Mouse (Mus musculus): ENCODE measurements around the gene Apela. TPM values are rescaled to one million over a fixed set of nuclear protein-coding genes. Genes with fewer than 3 reads are reported as not detected.

Gene Apela
- total and polyA plus RNA-seq, 2 experiments from 2014 or later, result 3.3 TPM; not detected in 1

DNA sequence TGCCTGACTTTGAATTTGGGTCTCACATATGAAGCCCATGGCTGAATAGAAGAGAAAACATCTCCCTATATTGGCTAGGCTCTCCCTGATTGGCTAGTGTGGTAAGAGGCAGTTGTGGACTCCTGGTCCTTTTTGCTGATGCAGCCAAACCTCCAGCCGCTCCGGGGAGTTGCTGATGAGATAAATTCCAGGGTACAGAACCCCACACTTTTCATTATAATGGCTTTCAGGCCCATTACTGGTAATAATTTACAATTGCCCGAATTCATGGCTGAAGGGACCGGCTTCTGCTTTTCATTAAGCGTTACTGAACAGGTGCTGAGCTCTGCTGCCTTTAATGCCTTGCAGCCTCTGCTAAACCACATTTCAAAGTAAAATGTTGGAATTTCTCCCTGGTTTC, 16.8 kb upstream of the Apela start:
- ATAC-seq (ENCODE audit: insufficient read depth, low read depth) (no peak), DNase-seq (ENCODE audit: low spot score) (no peak)
- Histone ChIP-seq H3K36me3 (replicated peaks; ENCODE audit: control insufficient read depth, insufficient read depth, low read length) (no peaks in the 10 kb centered on the region), H3K4me3 (ENCODE audit: low read depth, low read length) (no peak overlapping the region), H3K4me1 (ENCODE audit: control insufficient read depth, insufficient read depth) (no peaks in the 10 kb centered on the region), H3K27ac (ENCODE audit: low read depth) (no peak overlapping the region), H3K9ac (replicated peaks; ENCODE audit: low read depth, low read length) (no peak overlapping the region), H3K27me3 (ENCODE audit: control insufficient read depth, insufficient read depth, low read length) (no peaks in the 10 kb centered on the region), H3K4me2 (ENCODE audit: low read depth, low read length) (no peak overlapping the region), H3K9me3 (replicated peaks; ENCODE audit: control insufficient read depth, low read length) (no peaks in the 10 kb centered on the region)
- TF ChIP-seq CTCF (IDR thresholded peaks at IDR 0.05; ENCODE audit: low read depth) (no peak), EP300 (IDR thresholded peaks at IDR 0.05; ENCODE audit: low read depth) (no peak)
- WGBS, result 71% methylated on average over 5 of the region's 5 CpGs

DNA sequence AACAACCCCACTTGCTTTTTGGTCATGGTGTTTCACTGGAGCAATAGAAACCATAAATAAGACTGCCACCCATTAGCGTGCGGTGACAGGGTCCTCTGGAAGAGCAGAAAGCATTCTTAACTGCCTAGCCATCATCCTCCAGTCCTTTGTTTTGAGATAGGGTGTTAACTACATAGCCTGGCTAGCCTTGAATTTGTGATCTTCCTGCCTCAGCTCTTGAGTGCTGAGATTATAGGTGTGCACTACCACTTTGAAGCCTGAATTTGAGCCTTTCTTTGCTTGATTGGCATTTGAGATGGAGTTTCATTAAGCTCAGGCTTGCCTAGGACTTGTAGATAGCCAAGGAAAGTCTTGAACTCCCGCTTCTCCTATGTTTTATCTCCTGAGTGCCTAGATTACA, 16.4 kb upstream of the Apela start:
- TF ChIP-seq EP300 (IDR thresholded peaks at IDR 0.05; ENCODE audit: low read depth) (no peak), CTCF (IDR thresholded peaks at IDR 0.05; ENCODE audit: low read depth) (no peak)
- H3K9ac ChIP-seq (replicated peaks; ENCODE audit: low read depth, low read length), result no peak overlapping the region

DNA sequence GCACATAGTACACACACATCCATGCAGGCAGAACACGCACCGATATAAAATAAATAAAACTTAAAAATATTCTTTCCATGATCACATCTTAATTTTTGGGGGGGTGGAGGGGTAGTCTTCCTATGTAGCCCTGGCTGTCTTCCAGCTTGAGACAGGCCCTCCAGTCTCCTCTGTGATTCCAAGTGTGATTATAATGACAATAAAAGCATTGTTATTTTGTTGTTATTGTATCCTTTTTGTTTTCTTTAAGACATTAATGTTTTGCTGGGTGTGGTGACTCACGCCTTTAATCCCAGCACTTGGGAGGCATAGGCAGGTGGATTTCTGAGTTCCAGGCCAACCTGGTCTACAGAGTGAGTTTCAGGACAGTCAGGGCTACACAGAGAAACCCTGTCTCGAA, 10.7 kb upstream of the Apela start:
- Histone ChIP-seq H3K27ac (ENCODE audit: low read depth) (no peak overlapping the region), H3K4me2 (ENCODE audit: low read depth, low read length) (no peak overlapping the region), H3K9me3 (replicated peaks; ENCODE audit: control insufficient read depth, low read length) (no peaks in the 10 kb centered on the region), H3K4me3 (ENCODE audit: low read depth, low read length) (no peak overlapping the region), H3K27me3 (ENCODE audit: control insufficient read depth, insufficient read depth, low read length) (no peaks in the 10 kb centered on the region), H3K4me1 (ENCODE audit: control insufficient read depth, insufficient read depth) (no peaks in the 10 kb centered on the region), H3K9ac (replicated peaks; ENCODE audit: low read depth, low read length) (no peak overlapping the region), H3K36me3 (replicated peaks; ENCODE audit: control insufficient read depth, insufficient read depth, low read length) (no peaks in the 10 kb centered on the region)
- ATAC-seq (ENCODE audit: insufficient read depth, low read depth) (no peak), DNase-seq (ENCODE audit: low spot score) (no peak)
- no peak for TF ChIP-seq EP300 (IDR thresholded peaks at IDR 0.05; ENCODE audit: low read depth)
- no peak for TF ChIP-seq CTCF (IDR thresholded peaks at IDR 0.05; ENCODE audit: low read depth)
- WGBS, result 78% methylated on average over 4 of the region's 4 CpGs

More for the DNA sequence above, 16.4 kb upstream of the Apela start:
- DNase-seq (ENCODE audit: low spot score), result no peak
- no peaks in the 10 kb centered on the region for H3K4me1 ChIP-seq (ENCODE audit: control insufficient read depth, insufficient read depth)
- H3K27ac ChIP-seq (ENCODE audit: low read depth), result no peak overlapping the region
- H3K27me3 ChIP-seq (ENCODE audit: control insufficient read depth, insufficient read depth, low read length), result no peaks in the 10 kb centered on the region
- no peaks in the 10 kb centered on the region for H3K9me3 ChIP-seq (replicated peaks; ENCODE audit: control insufficient read depth, low read length)
- H3K36me3 ChIP-seq (replicated peaks; ENCODE audit: control insufficient read depth, insufficient read depth, low read length), result no peaks in the 10 kb centered on the region
- ATAC-seq (ENCODE audit: insufficient read depth, low read depth), result no peak
- H3K4me3 ChIP-seq (ENCODE audit: low read depth, low read length), result no peak overlapping the region
- H3K4me2 ChIP-seq (ENCODE audit: low read depth, low read length), result no peak overlapping the region
- WGBS, result 81% methylated on average over 3 of the region's 3 CpGs

DNA sequence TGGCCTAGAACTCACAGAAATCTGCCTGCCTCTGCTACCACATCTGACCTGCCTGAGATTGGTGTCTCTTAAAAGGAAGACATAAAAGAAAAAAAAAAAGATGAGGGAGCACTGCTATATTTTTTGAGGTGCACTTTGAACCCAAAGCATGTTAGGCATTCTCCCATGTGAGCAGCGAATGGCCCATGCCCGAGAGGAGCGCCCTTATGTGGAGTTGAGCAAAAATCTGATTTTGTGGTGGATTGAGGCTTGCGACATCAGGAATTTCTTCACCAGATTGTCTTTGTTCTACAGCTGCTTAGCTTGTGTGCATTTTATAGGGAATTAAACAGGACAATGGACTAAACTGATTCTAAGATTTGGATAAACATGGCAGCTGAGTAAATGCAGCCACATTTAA, 10.1 kb upstream of the Apela start:
- H3K9ac ChIP-seq (replicated peaks; ENCODE audit: low read depth, low read length), result no peak overlapping the region
- ATAC-seq (ENCODE audit: insufficient read depth, low read depth), result no peak
- WGBS, result 91% methylated on average over 4 of the region's 4 CpGs

DNA sequence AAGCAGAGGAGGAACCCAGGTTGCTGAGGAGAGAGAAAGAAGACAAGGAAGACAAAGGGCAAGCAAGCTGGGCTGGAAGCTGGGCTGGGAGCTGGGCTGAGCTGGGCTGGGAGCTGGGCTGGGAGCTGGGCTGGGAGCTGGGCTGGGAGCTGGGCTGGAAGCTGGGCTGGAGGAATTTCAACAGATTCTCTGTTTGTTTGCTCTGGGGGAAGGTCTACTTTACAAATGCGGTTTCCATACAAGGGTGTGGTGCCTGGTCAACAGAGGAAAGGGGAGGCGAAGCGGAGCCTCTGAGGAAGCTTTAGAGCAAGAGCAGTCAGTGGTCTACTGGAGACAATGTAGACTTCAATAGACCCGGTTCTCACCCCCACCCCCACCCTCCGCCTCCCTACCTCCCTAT, 9.4 kb upstream of the Apela start:
- H3K4me3 ChIP-seq (ENCODE audit: low read depth, low read length), result no peak overlapping the region
- no peaks in the 10 kb centered on the region for H3K9me3 ChIP-seq (replicated peaks; ENCODE audit: control insufficient read depth, low read length)
- no peak overlapping the region for H3K4me2 ChIP-seq (ENCODE audit: low read depth, low read length)
- no peaks in the 10 kb centered on the region for H3K36me3 ChIP-seq (replicated peaks; ENCODE audit: control insufficient read depth, insufficient read depth, low read length)
- no peaks in the 10 kb centered on the region for H3K4me1 ChIP-seq (ENCODE audit: control insufficient read depth, insufficient read depth)
- TF ChIP-seq EP300 (IDR thresholded peaks at IDR 0.05; ENCODE audit: low read depth) (no peak), CTCF (IDR thresholded peaks at IDR 0.05; ENCODE audit: low read depth) (no peak)
- no peak overlapping the region for H3K27ac ChIP-seq (ENCODE audit: low read depth)
- H3K9ac ChIP-seq (replicated peaks; ENCODE audit: low read depth, low read length), result no peak overlapping the region
- ATAC-seq (ENCODE audit: insufficient read depth, low read depth), result no peak
- no peak for DNase-seq (ENCODE audit: low spot score)
- H3K27me3 ChIP-seq (ENCODE audit: control insufficient read depth, insufficient read depth, low read length), result no peaks in the 10 kb centered on the region
- WGBS, result 34% methylated on average over 5 of the region's 5 CpGs

More for the DNA sequence above, 10.1 kb upstream of the Apela start:
- H3K4me1 ChIP-seq (ENCODE audit: control insufficient read depth, insufficient read depth), result no peaks in the 10 kb centered on the region
- no peak for DNase-seq (ENCODE audit: low spot score)
- H3K27me3 ChIP-seq (ENCODE audit: control insufficient read depth, insufficient read depth, low read length), result no peaks in the 10 kb centered on the region
- H3K36me3 ChIP-seq (replicated peaks; ENCODE audit: control insufficient read depth, insufficient read depth, low read length), result no peaks in the 10 kb centered on the region
- H3K4me2 ChIP-seq (ENCODE audit: low read depth, low read length), result no peak overlapping the region
- H3K4me3 ChIP-seq (ENCODE audit: low read depth, low read length), result no peak overlapping the region
- TF ChIP-seq EP300 (IDR thresholded peaks at IDR 0.05; ENCODE audit: low read depth) (no peak), CTCF (IDR thresholded peaks at IDR 0.05; ENCODE audit: low read depth) (no peak)
- H3K9me3 ChIP-seq (replicated peaks; ENCODE audit: control insufficient read depth, low read length), result no peaks in the 10 kb centered on the region
- H3K27ac ChIP-seq (ENCODE audit: low read depth), result no peak overlapping the region

DNA sequence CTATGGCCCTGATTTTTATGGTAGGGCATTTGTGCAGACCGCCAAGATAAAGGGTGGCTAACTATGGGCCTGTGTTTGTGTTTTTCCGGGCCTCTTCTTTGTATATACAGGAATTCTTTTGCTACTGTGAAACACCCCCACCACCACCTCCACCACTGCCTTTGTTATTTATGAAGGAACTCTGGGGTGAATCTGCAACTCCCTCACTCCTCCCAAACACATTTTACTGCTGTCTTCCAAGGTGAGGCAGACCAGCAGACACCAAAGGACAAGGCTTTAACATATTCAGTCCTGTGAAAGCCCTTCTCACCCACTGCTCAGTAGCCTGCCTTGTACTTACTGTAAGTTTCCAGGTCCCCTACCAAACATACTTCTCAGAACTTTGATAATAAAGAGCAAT, 3.0 kb downstream of the Apela start:
- no peaks in the 10 kb centered on the region for H3K27me3 ChIP-seq (ENCODE audit: control insufficient read depth, insufficient read depth, low read length)
- no peaks in the 10 kb centered on the region for H3K9me3 ChIP-seq (replicated peaks; ENCODE audit: control insufficient read depth, low read length)
- 0 out of 2 replicates have a peak, but pooled peaks cover 14% of the 10 kb centered on the region for H3K4me1 ChIP-seq (ENCODE audit: control insufficient read depth, insufficient read depth)
- DNase-seq (ENCODE audit: low spot score) (no peak), ATAC-seq (ENCODE audit: insufficient read depth, low read depth) (no peak)
- no peak overlapping the region for H3K9ac ChIP-seq (replicated peaks; ENCODE audit: low read depth, low read length)
- no peak overlapping the region for H3K4me3 ChIP-seq (ENCODE audit: low read depth, low read length)
- H3K27ac ChIP-seq (ENCODE audit: low read depth), result no peak overlapping the region
- H3K4me2 ChIP-seq (ENCODE audit: low read depth, low read length), result no peak overlapping the region
- TF ChIP-seq EP300 (IDR thresholded peaks at IDR 0.05; ENCODE audit: low read depth) (no peak), CTCF (IDR thresholded peaks at IDR 0.05; ENCODE audit: low read depth) (no peak)
- WGBS, result 78% methylated on average over 2 of the region's 2 CpGs
- H3K36me3 ChIP-seq (replicated peaks; ENCODE audit: control insufficient read depth, insufficient read depth, low read length), result no peaks in the 10 kb centered on the region

All from heart, postnatal 0 days (tissue).